ENCODE assay signal across 32 mouse cellular contexts in the genomic region with DNA sequence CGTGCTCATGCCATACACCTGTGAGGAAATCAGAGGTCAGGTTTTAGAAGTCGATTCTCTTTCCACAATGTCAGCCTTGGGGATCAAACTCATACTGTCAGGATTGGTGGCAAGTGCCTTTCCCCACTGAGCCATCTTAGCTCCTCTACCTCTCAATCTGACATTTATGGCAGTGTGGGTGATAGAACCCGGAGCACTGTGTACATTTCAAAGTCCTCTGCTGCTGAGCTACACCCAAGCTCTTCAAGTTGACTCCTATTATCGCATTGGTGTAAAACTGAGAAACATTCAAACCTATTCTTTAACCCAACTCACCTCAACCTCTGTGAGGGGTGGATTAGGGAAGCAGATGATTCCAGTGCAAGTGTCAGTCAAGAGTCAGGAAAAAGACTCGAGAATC.
"Had no signal": no experiment of that assay in that cellular context is flagged by ENCODE, and none has a peak within 500 bp of the region (broad histone marks: within the 10 kb centered on the region; RNA-seq: fewer than 3 reads in every experiment).

No protein-coding gene starts in this region.

- ATAC-seq: liver, embryonic 12.5 days; liver, postnatal 0 days; lung, postnatal 0 days; midbrain, embryonic 13.5 days; midbrain, embryonic 15.5 days; midbrain, embryonic 16.5 days had no signal

- H3K4me3 ChIP-seq: limb, embryonic 10.5 days; limb, embryonic 12.5 days; limb, embryonic 13.5 days; limb, embryonic 15.5 days; liver, embryonic 12.5 days; liver, embryonic 13.5 days; liver, embryonic 15.5 days; lung, embryonic 15.5 days; megakaryocyte, embryonic 14.5 days; midbrain, embryonic 10.5 days; midbrain, embryonic 12.5 days; midbrain, embryonic 13.5 days; midbrain, embryonic 15.5 days; myocyte; neural tube, embryonic 12.5 days had no signal

- H3K27ac ChIP-seq: limb, embryonic 10.5 days; limb, embryonic 12.5 days; limb, embryonic 13.5 days; limb, embryonic 15.5 days; liver, embryonic 12.5 days; liver, embryonic 13.5 days; liver, embryonic 14.5 days; liver, embryonic 15.5 days; lung, embryonic 15.5 days; macrophage; midbrain, embryonic 10.5 days; midbrain, embryonic 12.5 days; midbrain, embryonic 13.5 days; midbrain, embryonic 15.5 days; neural tube, embryonic 12.5 days had no signal

- H3K4me1 ChIP-seq: limb, embryonic 10.5 days; limb, embryonic 12.5 days; limb, embryonic 13.5 days; limb, embryonic 15.5 days; liver, embryonic 12.5 days; liver, embryonic 13.5 days; liver, embryonic 15.5 days; lung, embryonic 15.5 days; megakaryocyte, embryonic 14.5 days had no signal

- DNase-seq: left cerebral cortex, postnatal 4 days; liver; liver, embryonic 13.5 days; liver, postnatal 0 days; lung, adult 18-20 months; lung, adult 2 months; lung, embryonic 14.5 days; lung, postnatal 10 days; lung, postnatal 14 days; lung, postnatal 36 days; lung, postnatal 4 days; midbrain, embryonic 14.5 days had no signal

- H3K4me2 ChIP-seq: limb, embryonic 12.5 days; limb, embryonic 13.5 days; limb, embryonic 15.5 days; liver, embryonic 11.5 days; liver, embryonic 12.5 days; liver, embryonic 13.5 days; liver, embryonic 15.5 days; lung, embryonic 14.5 days; lung, embryonic 15.5 days; midbrain, embryonic 11.5 days; midbrain, embryonic 12.5 days; midbrain, embryonic 13.5 days; midbrain, embryonic 15.5 days; neural tube, embryonic 12.5 days had no signal

- H3K9me3 ChIP-seq: limb, embryonic 10.5 days; limb, embryonic 12.5 days; limb, embryonic 13.5 days; limb, embryonic 15.5 days; liver, embryonic 12.5 days; liver, embryonic 13.5 days; liver, embryonic 15.5 days; lung, embryonic 15.5 days; midbrain, embryonic 10.5 days; midbrain, embryonic 13.5 days; midbrain, embryonic 15.5 days; neural tube, embryonic 12.5 days had no signal

- H3K27me3 ChIP-seq: limb, embryonic 12.5 days; limb, embryonic 13.5 days; limb, embryonic 15.5 days; liver, embryonic 12.5 days; liver, embryonic 13.5 days; liver, embryonic 15.5 days; lung, embryonic 15.5 days; megakaryocyte, embryonic 14.5 days; midbrain, embryonic 15.5 days; neural tube, embryonic 12.5 days had no signal

- H3K36me3 ChIP-seq: limb, embryonic 10.5 days; limb, embryonic 12.5 days; limb, embryonic 13.5 days; limb, embryonic 15.5 days; liver, embryonic 12.5 days; liver, embryonic 13.5 days; liver, embryonic 15.5 days; lung, embryonic 15.5 days; midbrain, embryonic 10.5 days; midbrain, embryonic 12.5 days; midbrain, embryonic 13.5 days; midbrain, embryonic 15.5 days; neural tube, embryonic 12.5 days had no signal

- H3K9ac ChIP-seq: limb, embryonic 12.5 days; limb, embryonic 13.5 days; limb, embryonic 15.5 days; liver, embryonic 12.5 days; liver, embryonic 13.5 days; liver, embryonic 14.5 days; liver, embryonic 15.5 days; liver, postnatal 0 days; lung, embryonic 14.5 days; lung, embryonic 15.5 days; midbrain, embryonic 12.5 days; midbrain, embryonic 13.5 days; midbrain, embryonic 15.5 days; neural tube, embryonic 12.5 days had no signal
